Mouse (Mus musculus) heart, postnatal 0 days (tissue): ENCODE measurements around the gene Slc37a1. TPM values are rescaled to one million over a fixed set of nuclear protein-coding genes. Genes with fewer than 3 reads are reported as not detected.

Source experiments
- ATAC-seq: fragments of 200-750 bp; cut with Nextera tagmentation; 2 replicates; pipeline ENCODE4 v1.8.0; 2017; ENCODE audit warnings: low read depth, moderate number of reproducible peaks, moderate library complexity; ENCODE audit not compliant: insufficient read depth
- DNase-seq: peaks from one replicate; pipeline ENCODE4 v3.0.0-alpha.2; 2016; ENCODE audit warnings: low spot score
- H3K27ac ChIP-seq: fragments of 300-500 bp; sonication (generic); 2 replicates; pipeline ENCODE4 v1.5.1; 2014; ENCODE audit warnings: low read depth, mild to moderate bottlenecking
- H3K27me3 ChIP-seq: fragments of 300-500 bp; sonication (generic); 2 replicates; pipeline ENCODE4 v1.6.1; 2014; ENCODE audit warnings: low read length, mixed read lengths; ENCODE audit not compliant: control insufficient read depth, insufficient read depth
- H3K36me3 ChIP-seq: fragments of 300-500 bp; sonication (generic); replicated peaks from 2 replicates; pipeline ENCODE4 v1.6.1; 2014; ENCODE audit warnings: low read length, mixed read lengths; ENCODE audit not compliant: control insufficient read depth, insufficient read depth
- H3K4me1 ChIP-seq: fragments of 300-500 bp; sonication (generic); 2 replicates; pipeline ENCODE4 v1.6.1; 2014; ENCODE audit warnings: antibody characterized with exemption; ENCODE audit not compliant: control insufficient read depth, insufficient read depth
- H3K4me2 ChIP-seq: fragments of 300-500 bp; sonication (generic); 2 replicates; pipeline ENCODE4 v1.6.1; 2014; ENCODE audit warnings: low read depth, mild to moderate bottlenecking, low read length, moderate library complexity
- H3K4me3 ChIP-seq: fragments of 300-500 bp; sonication (generic); 2 replicates; pipeline ENCODE4 v1.5.1; 2014; ENCODE audit warnings: low read depth, low read length
- H3K9ac ChIP-seq: fragments of 300-500 bp; sonication (generic); replicated peaks from 2 replicates; pipeline ENCODE4 v1.6.1; 2014; ENCODE audit warnings: low read depth, low read length, mixed read lengths
- H3K9me3 ChIP-seq: fragments of 300-500 bp; sonication (generic); replicated peaks from 2 replicates; pipeline ENCODE4 v1.6.1; 2016; ENCODE audit warnings: low read length; ENCODE audit not compliant: control insufficient read depth
- CTCF ChIP-seq: IDR thresholded peaks from 2 replicates; pipeline ENCODE4 v1.5.1; 2016; ENCODE audit warnings: antibody characterized with exemption, control low read depth, low read depth
- EP300 ChIP-seq: IDR thresholded peaks from 2 replicates; pipeline ENCODE4 v1.6.1; 2016; ENCODE audit warnings: antibody characterized with exemption, low read depth
- WGBS: fragments of 180-500 bp; shearing (Covaris S2); extraction: QIAGEN DNeasy Blood & Tissue Kit; methylation state at CpG from one replicate; pipeline ENCODE4 v1.1.7; 2014; 5-methylcytosine and 5-hydroxymethylcytosine counted together
- polyA plus RNA-seq: library from polyadenylated mRNA; unstranded; fragments of >200 nt; fragmentation: Nextera tagmentation; extraction: Ambion mirVana; gene quantifications from 2 replicates; pipeline ENCODE4 v1.2.1, GENCODE M21; 2015
- total RNA-seq: library from RNA; depleted of rRNA; stranded (reverse); fragments of >200 nt; gene quantifications from 2 replicates; pipeline ENCODE4 v1.2.3, GENCODE M21; 2014; ENCODE audit warnings: low replicate concordance

The Slc37a1 gene
- total and polyA plus RNA-seq, 2 experiments from 2014 or later, result 13.5 to 37.9 TPM

GRCm38 (mm10) chr17:31308291-31308816 is 21.8 kb downstream of the Slc37a1 start:
- H3K4me3 ChIP-seq, result no peak overlapping the region
- DNase-seq, result no peak
- no peaks in the 10 kb centered on the region for H3K27me3 ChIP-seq
- H3K4me2 ChIP-seq, result no peak overlapping the region
- ATAC-seq, result peak; percentile 54
- H3K36me3 ChIP-seq, result no peaks in the 10 kb centered on the region
- TF ChIP-seq CTCF, result no peak
- no peak for TF ChIP-seq EP300
- H3K9ac ChIP-seq, result no peak overlapping the region
- 59% methylated on average over 7 of the region's 7 CpGs for WGBS
- H3K9me3 ChIP-seq, result no peaks in the 10 kb centered on the region
- peaks cover 18% of the 10 kb centered on the region for H3K4me1 ChIP-seq
- H3K27ac ChIP-seq, result peak overlapping the region; percentile 43; the same call in 1 of the 2 replicates

- no peak overlapping the region for H3K4me2 ChIP-seq
- H3K27ac ChIP-seq, result no peak overlapping the region
- WGBS, result 55% methylated on average over 6 of the region's 6 CpGs
- TF ChIP-seq CTCF (no peak), EP300 (no peak)
- no peaks in the 10 kb centered on the region for H3K36me3 ChIP-seq
- no peaks in the 10 kb centered on the region for H3K9me3 ChIP-seq
- ATAC-seq (no peak), DNase-seq (no peak)
- H3K4me1 ChIP-seq, result peaks cover 18% of the 10 kb centered on the region
- no peak overlapping the region for H3K9ac ChIP-seq
- H3K4me3 ChIP-seq, result no peak overlapping the region
- H3K27me3 ChIP-seq, result no peaks in the 10 kb centered on the region
Observed at GRCm38 (mm10) chr17:31309281-31309793, 22.7 kb downstream of the Slc37a1 start.

GRCm38 (mm10) chr17:31311047-31311446 is 24.5 kb downstream of the Slc37a1 start:
- 66% methylated on average over 9 of the region's 9 CpGs for WGBS
- DNase-seq (no peak), ATAC-seq (no peak)
- Histone ChIP-seq H3K27me3 (no peaks in the 10 kb centered on the region), H3K27ac (no peak overlapping the region), H3K4me1 (peaks cover 19% of the 10 kb centered on the region), H3K4me3 (no peak overlapping the region), H3K36me3 (no peaks in the 10 kb centered on the region), H3K9ac (no peak overlapping the region), H3K9me3 (no peaks in the 10 kb centered on the region), H3K4me2 (no peak overlapping the region)
- no peak for TF ChIP-seq CTCF
- TF ChIP-seq EP300, result no peak

GRCm38 (mm10) chr17:31312648-31313047 is 26.1 kb downstream of the Slc37a1 start:
- no peaks in the 10 kb centered on the region for H3K9me3 ChIP-seq
- WGBS, result 84% methylated on average over 10 of the region's 10 CpGs
- H3K9ac ChIP-seq, result no peak overlapping the region
- DNase-seq (no peak), ATAC-seq (no peak)
- peaks cover 20% of the 10 kb centered on the region for H3K4me1 ChIP-seq
- no peak for TF ChIP-seq EP300
- TF ChIP-seq CTCF, result no peak
- no peak overlapping the region for H3K27ac ChIP-seq
- no peak overlapping the region for H3K4me2 ChIP-seq
- H3K36me3 ChIP-seq, result no peaks in the 10 kb centered on the region
- no peak overlapping the region for H3K4me3 ChIP-seq
- no peaks in the 10 kb centered on the region for H3K27me3 ChIP-seq

- no peak overlapping the region for H3K4me3 ChIP-seq
- DNase-seq (no peak), ATAC-seq (peak; percentile 59)
- TF ChIP-seq EP300 (no peak), CTCF (no peak)
- H3K9me3 ChIP-seq, result no peaks in the 10 kb centered on the region
- H3K4me2 ChIP-seq, result no peak overlapping the region
- H3K9ac ChIP-seq, result no peak overlapping the region
- no peaks in the 10 kb centered on the region for H3K27me3 ChIP-seq
- 23% methylated on average over 13 of the region's 13 CpGs for WGBS
- H3K27ac ChIP-seq, result peak overlapping the region; percentile 67
- H3K4me1 ChIP-seq, result peaks cover 11% of the 10 kb centered on the region
- no peaks in the 10 kb centered on the region for H3K36me3 ChIP-seq
Observed at GRCm38 (mm10) chr17:31315046-31315792, 28.6 kb downstream of the Slc37a1 start.
